In the genomic region with DNA sequence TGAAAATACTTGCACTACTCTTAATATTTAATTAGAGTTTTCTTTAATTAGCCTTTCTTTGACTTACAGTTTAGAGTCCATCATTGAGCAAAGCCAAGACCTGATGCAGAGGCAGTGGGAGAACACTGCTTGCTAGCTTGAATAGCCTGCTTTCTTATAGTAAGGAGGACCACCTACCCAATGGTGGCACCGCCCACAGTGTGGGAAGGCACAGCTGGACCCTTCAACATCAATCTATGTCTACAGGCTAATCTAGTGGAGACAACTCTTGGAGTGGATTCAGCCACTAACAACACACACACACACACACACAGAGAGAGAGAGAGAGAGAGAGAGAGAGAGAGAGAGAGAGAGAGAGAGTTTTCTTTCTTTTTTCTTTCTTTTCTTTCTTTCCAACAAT, we compare ENCODE assay signal across 19 mouse cellular contexts. TPM values are rescaled to one million over a fixed set of nuclear protein-coding genes. Genes with fewer than 3 reads are reported as not detected.
DNase-seq lines count a peak whose midpoint lies in the region; ATAC-seq and TF ChIP-seq lines count a peak whose summit lies in the region.
"Had no signal": no experiment of that assay in that cellular context is flagged by ENCODE, and none has a peak within 500 bp of the region (broad histone marks: within the 10 kb centered on the region; RNA-seq: fewer than 3 reads in every experiment).

No protein-coding gene starts in this region.

- no peak overlapping the region for H3K4me2 ChIP-seq in hindbrain, embryonic 11.5 days (replicated peaks; ENCODE audit: low read depth, low read length)
- H3K4me2 ChIP-seq in hindbrain, embryonic 12.5 days (replicated peaks), result no peak overlapping the region
- 0 out of 2 replicates have a peak overlapping the region, but pooled peaks have one; percentile 94 for H3K4me2 ChIP-seq in CH12.LX (ENCODE audit: insufficient read depth, low read depth, poor library complexity, severe bottlenecking)

- H3K4me3 ChIP-seq in hindbrain, embryonic 11.5 days (ENCODE audit: low read depth, low read length), result no peak overlapping the region
- no peak overlapping the region for H3K4me3 ChIP-seq in hindbrain, embryonic 12.5 days
- no peak overlapping the region for H3K4me3 ChIP-seq in CH12.LX (replicated peaks in 1 of 3; ENCODE audit: low read depth in 2 of 3, low read length in 2 of 3, poor library complexity in 1 of 3)

- H3K79me2 ChIP-seq in CH12.LX (replicated peaks; ENCODE audit: control insufficient read depth, extremely low read depth, insufficient read depth, poor library complexity, severe bottlenecking), result no peaks in the 10 kb centered on the region

- dilution Hi-C loops in CH12.LX (cut with MboI; ENCODE audit: extremely low pct_ligation_motif_present, extremely low pct_unique_long_range_greater_than_20kb, low sequenced_read_pairs), result no loop called here

- no peak for TF ChIP-seq RAD21 in CH12.LX (IDR thresholded peaks at IDR 0.05; ENCODE audit: low read depth, low read length)

- H3K9me3 ChIP-seq in hindbrain, embryonic 11.5 days (ENCODE audit: control insufficient read depth, low read length), result no peaks in the 10 kb centered on the region
- no peaks in the 10 kb centered on the region for H3K9me3 ChIP-seq in hindbrain, embryonic 12.5 days (replicated peaks)
- H3K9me3 ChIP-seq in CH12.LX (replicated peaks; ENCODE audit: low read length), result no peaks in the 10 kb centered on the region
- H3K9me3 ChIP-seq: G1E; heart, embryonic 15.5 days; hindbrain, embryonic 15.5 days; limb, embryonic 15.5 days; midbrain, embryonic 13.5 days had no signal

- no peak for TF ChIP-seq POLR2A in CH12.LX (IDR thresholded peaks at IDR 0.05; ENCODE audit: low read depth, low read length)

- DNase-seq in hindbrain, embryonic 11.5 days (ENCODE audit: low spot score), result peak; percentile 54
- DNase-seq in CH12.LX (ENCODE audit: extremely low read depth), result no peak
- peak; percentile 67 for DNase-seq in embryo, embryonic 10 days (ENCODE audit: low spot score)
- peak; percentile 9 for DNase-seq in induced T-regulatory cell, adult 2 months (ENCODE audit: low read depth)
- DNase-seq in kidney, adult 8-10 months, result no peak
- DNase-seq in natural killer cell, adult 2 months (ENCODE audit: low spot score in 2 of 2), result no peak
- DNase-seq: forebrain, postnatal 0 days; gastrocnemius, adult 2 months; heart, adult 18-20 months; kidney, adult 2 months; liver, postnatal 0 days; lung, postnatal 36 days; thymus, postnatal 14 days had no signal

- H3K27ac ChIP-seq in hindbrain, embryonic 11.5 days (ENCODE audit: low read depth, low read length), result no peak overlapping the region
- H3K27ac ChIP-seq in hindbrain, embryonic 12.5 days, result no peak overlapping the region
- H3K27ac ChIP-seq in CH12.LX (ENCODE audit: insufficient read depth, low read depth), result no peak overlapping the region
- H3K27ac ChIP-seq: gastrocnemius, adult 2 months; heart, embryonic 15.5 days; hindbrain, embryonic 15.5 days; limb, embryonic 15.5 days; midbrain, embryonic 13.5 days had no signal

- ATAC-seq in hindbrain, embryonic 11.5 days (ENCODE audit: low FRiP score), result peak; percentile 43; the same call in 1 of the 2 replicates
- ATAC-seq in hindbrain, embryonic 12.5 days (ENCODE audit: low FRiP score), result no peak
- ATAC-seq: forebrain, postnatal 0 days; liver, postnatal 0 days; midbrain, embryonic 13.5 days had no signal

- TF ChIP-seq EP300 in CH12.LX (IDR thresholded peaks at IDR 0.05; ENCODE audit: low read length), result no peak

- H3K4me1 ChIP-seq in hindbrain, embryonic 11.5 days (replicated peaks; ENCODE audit: control insufficient read depth, insufficient read depth, low read length), result no peaks in the 10 kb centered on the region
- H3K4me1 ChIP-seq in hindbrain, embryonic 12.5 days, result peaks cover 13% of the 10 kb centered on the region
- H3K4me1 ChIP-seq in CH12.LX (ENCODE audit: control insufficient read depth in 1 of 2, insufficient read depth in 2 of 2), result peaks cover 6 to 35% of the 10 kb centered on the region in 2 experiments

- 10% methylated on average over 1 of the region's 1 CpGs for WGBS in hindbrain, embryonic 11.5 days
- 16% methylated on average over 1 of the region's 1 CpGs for WGBS in hindbrain, embryonic 12.5 days

- TF ChIP-seq CTCF in CH12.LX (conservative IDR thresholded peaks at IDR 0.05 in 1 of 2, IDR thresholded peaks at IDR 0.05 in 1 of 2; ENCODE audit: low read depth in 2 of 2, low read length in 2 of 2), result no peak

- H3K36me3 ChIP-seq in hindbrain, embryonic 11.5 days (ENCODE audit: control insufficient read depth, insufficient read depth, low read length), result no peaks in the 10 kb centered on the region
- no peaks in the 10 kb centered on the region for H3K36me3 ChIP-seq in hindbrain, embryonic 12.5 days
- H3K36me3 ChIP-seq in CH12.LX (replicated peaks in 1 of 2; ENCODE audit: control insufficient read depth in 1 of 2, insufficient read depth in 1 of 2, low read length in 1 of 2), result no peaks in the 10 kb centered on the region
- H3K36me3 ChIP-seq: G1E; heart, embryonic 15.5 days; hindbrain, embryonic 15.5 days; limb, embryonic 15.5 days; midbrain, embryonic 13.5 days had no signal

- in situ Hi-C loops in CH12.LX (cut with MboI; ENCODE audit: low pct_ligation_motif_present, low pct_unique_long_range_greater_than_20kb, low sequenced_read_pairs), result loop anchor here (5.0 kb wide), 1 partner anchor 67 kb away; no protein-coding TSS in a partner anchor

- H3K27me3 ChIP-seq in hindbrain, embryonic 11.5 days (ENCODE audit: control insufficient read depth, insufficient read depth, low read length), result peaks cover 7% of the 10 kb centered on the region; the same call in 1 of the 2 replicates
- peaks cover 26% of the 10 kb centered on the region for H3K27me3 ChIP-seq in hindbrain, embryonic 12.5 days
- H3K27me3 ChIP-seq in CH12.LX (replicated peaks), result peaks cover 63% of the 10 kb centered on the region

- H3K9ac ChIP-seq in hindbrain, embryonic 11.5 days (ENCODE audit: low read depth, low read length), result no peak overlapping the region
- H3K9ac ChIP-seq in hindbrain, embryonic 12.5 days, result no peak overlapping the region
- no peak overlapping the region for H3K9ac ChIP-seq in CH12.LX (ENCODE audit: insufficient read depth, low read depth)
- H3K9ac ChIP-seq: forebrain, postnatal 0 days; heart, embryonic 15.5 days; hindbrain, embryonic 15.5 days; limb, embryonic 15.5 days; liver, postnatal 0 days; midbrain, embryonic 13.5 days had no signal

TF ChIP-seq in CH12.LX, 34 proteins besides CTCF, POLR2A, EP300 and RAD21:
- TF ChIP-seq ETS1 (conservative IDR thresholded peaks at IDR 0.05; ENCODE audit: low read depth, low read length) (no peak), JUN (IDR thresholded peaks at IDR 0.05; ENCODE audit: insufficient read depth, low read depth, low read length) (no peak), MAFK (IDR thresholded peaks at IDR 0.05; ENCODE audit: insufficient replicate concordance, low read length) (no peak), HCFC1 (IDR thresholded peaks at IDR 0.05; ENCODE audit: low read depth, low read length) (no peak), ZC3H11A (IDR thresholded peaks at IDR 0.05; ENCODE audit: low read depth, low read length) (no peak), CHD1 (IDR thresholded peaks at IDR 0.05; ENCODE audit: low read depth, low read length) (no peak), JUND (conservative IDR thresholded peaks at IDR 0.05; ENCODE audit: low read depth, low read length) (no peak), MXI1 (IDR thresholded peaks at IDR 0.05; ENCODE audit: low read depth, low read length) (no peak), PAX5 (IDR thresholded peaks at IDR 0.05; ENCODE audit: low read length) (no peak)

RNA-seq across cellular contexts. Expression of a gene that starts 1.6 kb away (rescaled TPM):
- 1.3 and 1.8 TPM in 2 replicates for polyA plus RNA-seq in hindbrain, embryonic 11.5 days (2014; fragmentation: Nextera tagmentation; extraction: Ambion mirVana)
- 1.4 and 1.9 TPM in 2 replicates for polyA plus RNA-seq in hindbrain, embryonic 12.5 days (2016; fragmentation: Nextera tagmentation; extraction: Ambion mirVana)
- total RNA-seq in CH12.LX (2012; rRNA removed) (0.81 and 1.5 TPM in 2 replicates), CH12.LX (2014; rRNA removed) (1.2 and 1.6 TPM in 2 replicates)
- 1.7 and 1.8 TPM in 2 replicates for polyA plus RNA-seq in CH12.LX (2012; ENCODE audit: insufficient read length, low read depth)
- polyA plus RNA-seq: G1E had no signal

RNA-seq across cellular contexts. Expression of a gene that starts 1.7 kb away (rescaled TPM):
- 0.66 and 0.85 TPM in 2 replicates for polyA plus RNA-seq in hindbrain, embryonic 11.5 days (2014; fragmentation: Nextera tagmentation; extraction: Ambion mirVana)
- 1.3 and 1.6 TPM in 2 replicates for polyA plus RNA-seq in hindbrain, embryonic 12.5 days (2016; fragmentation: Nextera tagmentation; extraction: Ambion mirVana)
- total RNA-seq in CH12.LX (2012; rRNA removed) (not detected in 2 replicates), CH12.LX (2014; rRNA removed) (not detected in 2 replicates)
- not detected in 2 replicates for polyA plus RNA-seq in CH12.LX (2012; ENCODE audit: insufficient read length, low read depth)
- polyA plus RNA-seq: liver, postnatal 0 days had no signal

Comparison
In these comparisons a context has a peak if more than half of its experiments do, and no peak if none do; other contexts are left out.
1. DNase-seq: peak in hindbrain, embryonic 11.5 days (single experiment), embryo, embryonic 10 days (single experiment) and induced T-regulatory cell, adult 2 months (single experiment); none in CH12.LX (single experiment), kidney, adult 8-10 months (0 of 2) and natural killer cell, adult 2 months (0 of 2).